Mouse (Mus musculus) heart, postnatal 0 days (tissue): ENCODE results near the gene Asf1b.

Experiments used
- CTCF ChIP-seq: IDR thresholded peaks from 2 replicates; pipeline ENCODE4 v1.5.1; 2016; ENCODE audit warnings: antibody characterized with exemption, control low read depth, low read depth
- EP300 ChIP-seq: IDR thresholded peaks from 2 replicates; pipeline ENCODE4 v1.6.1; 2016; ENCODE audit warnings: antibody characterized with exemption, low read depth

- TF ChIP-seq CTCF (peak; percentile 33), EP300 (no peak)
Observed at GRCm38 (mm10) chr8:83956789-83957188, 1.5 kb downstream of the Asf1b start.
